Mouse (Mus musculus) layer of hippocampus, postnatal 36 days (tissue): ENCODE data around the gene Txn1. TPM values are rescaled to one million over a fixed set of nuclear protein-coding genes. Genes with fewer than 3 reads are reported as not detected.

ENCODE experiments used
- DNase-seq, 2 experiments: peaks; one replicate each; pipeline ENCODE4 v3.0.0; 2022
- total RNA-seq, 2 experiments: library from RNA; stranded (reverse); gene quantifications; 2 replicates each; pipeline ENCODE4 v1.2.3; 2021

Txn1 gene
- total RNA-seq, 2 experiments from 2014 or later, result 100.0 to 111 TPM

DNA sequence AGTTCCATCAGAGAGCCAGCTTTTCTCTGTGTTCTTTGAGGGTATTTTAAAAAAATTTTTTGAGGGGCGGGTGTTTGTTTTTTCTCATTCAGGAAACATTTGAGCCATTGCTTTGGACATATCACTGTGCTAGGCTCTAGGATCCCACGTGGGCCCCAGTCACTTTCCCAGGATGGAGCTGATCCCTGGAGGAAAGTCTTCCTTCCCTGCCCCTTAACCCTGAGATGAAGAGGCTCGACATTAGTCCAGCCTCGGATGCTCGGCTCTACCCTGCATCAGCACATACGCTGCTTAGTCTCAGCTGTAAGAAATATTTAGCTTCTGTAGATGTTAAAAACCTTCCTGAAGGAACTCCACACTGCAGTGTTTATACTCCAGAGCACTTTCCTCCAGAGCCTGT lies 60.3 kb downstream of the Txn1 start:
- DNase-seq, result no peak

DNA sequence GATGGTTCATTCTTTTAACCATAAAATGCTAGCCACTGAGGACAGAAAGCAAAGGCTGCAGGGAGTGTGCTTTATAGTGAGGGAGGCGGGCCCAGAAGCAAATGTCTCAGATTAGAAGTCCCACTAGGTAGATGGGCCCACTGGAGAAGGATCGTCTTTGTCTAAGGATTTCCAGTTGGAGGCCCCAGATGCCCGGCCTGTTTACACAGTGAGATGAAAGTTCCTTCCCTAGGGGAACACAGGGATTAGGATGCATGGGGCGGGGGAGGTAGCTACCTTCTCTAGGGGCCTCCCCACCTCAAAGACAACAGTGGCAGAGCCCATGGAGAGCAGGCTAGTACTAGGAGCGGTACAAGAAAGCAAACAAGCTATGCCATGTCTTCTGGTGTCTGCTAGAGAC lies 61.1 kb downstream of the Txn1 start:
- DNase-seq, result no peak

Other genes with a start within 250 kb of the Txn1 start
- 10 to 100 TPM; 45.8 to 52.7 TPM for gene Akap2, start 238.8 kb downstream of the Txn1 start, total RNA-seq
- gene D630039A03Rik, start 40.1 kb downstream of the Txn1 start, total RNA-seq, result under 1 TPM; 0.30 to 0.48 TPM
- not detected for gene Txndc8, start 52.7 kb upstream of the Txn1 start, total RNA-seq